Mouse (Mus musculus) telencephalon, adult 2 months (tissue): Measurements from ENCODE around the gene Nhlrc1.

Experiments used
- DNase-seq: peaks from one replicate; pipeline ENCODE4 v3.0.0-alpha.2; 2011; ENCODE audit warnings: low read depth, low spot score

Gene Nhlrc1

DNA sequence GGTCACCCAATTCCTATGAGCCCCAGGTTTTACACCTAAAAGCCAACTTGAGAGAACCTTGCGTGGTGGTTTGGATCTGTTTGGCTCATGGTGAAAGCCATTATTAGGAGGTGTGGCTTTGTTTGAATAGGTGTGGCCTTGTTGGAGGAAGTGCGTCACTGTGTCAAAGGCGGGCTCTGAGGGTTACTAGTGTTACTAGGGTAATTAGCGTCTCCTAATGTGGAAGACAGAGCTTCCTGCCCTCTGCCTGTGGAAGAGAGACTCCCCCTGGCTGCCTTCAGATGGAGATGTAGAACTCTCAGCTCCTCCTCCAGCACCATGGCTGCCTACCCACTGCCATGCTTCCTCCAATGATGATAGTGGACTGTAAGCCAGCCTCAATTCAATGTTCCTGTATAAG lies 13.1 kb downstream of the Nhlrc1 start:
- no peak for DNase-seq

DNA sequence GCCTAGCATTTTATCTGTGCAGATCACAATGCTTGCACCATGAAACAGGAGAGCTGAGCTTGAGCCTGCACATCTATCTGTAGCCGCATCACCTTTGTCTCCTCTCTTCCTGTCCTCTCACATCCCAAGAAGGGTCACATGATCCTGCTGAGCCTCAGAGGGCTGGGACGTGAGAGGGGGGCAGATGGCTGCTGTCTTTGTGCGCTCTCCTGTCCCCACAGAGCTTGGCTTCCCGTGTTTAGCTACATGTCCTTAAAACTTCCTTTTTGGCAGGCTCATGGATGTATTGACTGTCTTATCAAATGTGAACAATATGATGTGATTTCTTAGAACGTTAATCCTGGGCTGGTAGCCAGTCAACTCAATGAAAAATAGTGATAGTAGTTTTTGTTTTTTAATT lies 15.2 kb downstream of the Nhlrc1 start:
- DNase-seq: no peak

DNA sequence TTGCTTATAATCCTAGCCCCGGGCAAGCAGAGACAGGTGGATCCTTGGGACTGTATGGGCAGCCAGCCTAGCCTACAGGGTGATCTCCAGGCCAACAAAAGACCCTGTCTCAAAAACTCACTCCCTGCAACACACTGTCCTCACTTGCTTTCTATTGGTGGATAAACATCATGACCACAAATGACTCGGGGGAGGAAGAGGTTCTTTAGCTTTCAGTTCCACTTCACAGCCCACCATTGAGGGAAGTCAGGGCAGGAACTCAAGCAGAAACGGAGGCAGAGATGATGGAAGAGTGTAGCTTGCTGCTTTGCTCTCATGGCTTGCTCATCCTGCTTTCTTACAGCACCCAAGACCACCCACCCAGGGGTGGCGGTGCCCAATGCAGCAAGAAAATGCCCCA lies 17.3 kb downstream of the Nhlrc1 start:
- DNase-seq: no peak

DNA sequence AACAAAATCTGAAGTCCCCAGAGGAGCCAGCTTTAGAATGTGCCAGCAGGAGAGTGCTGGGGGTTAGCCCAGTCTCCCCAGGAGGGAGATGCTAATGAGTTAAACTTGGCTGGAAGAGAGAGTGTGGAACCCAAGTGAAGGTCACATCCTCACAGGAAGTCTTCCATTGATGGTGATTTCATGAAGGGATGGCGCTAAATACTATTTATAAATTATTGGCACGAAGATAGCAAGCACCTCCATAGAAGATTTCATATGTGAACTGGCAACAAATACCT lies 21.4 kb downstream of the Nhlrc1 start:
- DNase-seq: no peak

DNA sequence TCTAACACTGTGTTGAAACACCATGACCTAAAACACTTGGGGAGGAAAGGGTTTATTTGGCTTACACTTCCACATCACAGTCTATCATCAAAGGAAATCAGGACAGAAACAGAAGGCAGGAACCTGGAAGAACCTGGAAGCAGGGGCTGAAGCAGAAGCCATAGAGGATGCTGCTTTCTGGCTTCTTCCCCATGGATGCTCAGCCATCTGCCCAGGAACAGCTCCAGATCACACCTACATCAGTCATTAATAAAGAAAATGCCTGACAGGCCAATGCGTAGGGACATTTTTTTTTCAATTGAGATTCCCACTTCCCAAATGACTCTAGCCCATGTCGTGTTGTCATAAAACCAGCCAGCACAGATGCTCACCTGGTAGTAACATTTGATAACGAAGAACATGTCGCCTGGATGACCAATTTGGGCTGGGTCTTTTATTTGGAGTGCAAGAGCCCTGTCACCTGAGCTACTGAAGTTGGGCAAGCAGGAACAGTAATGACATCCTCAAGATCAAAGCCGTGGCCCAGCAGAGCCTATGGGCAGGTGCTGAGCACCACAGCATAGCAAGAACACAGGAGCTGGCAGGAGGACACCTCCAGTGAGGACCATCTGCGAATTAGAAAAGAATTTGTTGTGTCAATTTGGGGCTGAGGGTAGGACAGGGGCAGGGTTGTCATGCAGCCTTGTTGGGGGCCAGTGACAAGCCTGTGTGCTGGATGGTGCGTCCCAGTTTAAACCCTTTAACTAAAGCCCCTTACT lies 22.0 kb downstream of the Nhlrc1 start:
- DNase-seq: no peak

DNA sequence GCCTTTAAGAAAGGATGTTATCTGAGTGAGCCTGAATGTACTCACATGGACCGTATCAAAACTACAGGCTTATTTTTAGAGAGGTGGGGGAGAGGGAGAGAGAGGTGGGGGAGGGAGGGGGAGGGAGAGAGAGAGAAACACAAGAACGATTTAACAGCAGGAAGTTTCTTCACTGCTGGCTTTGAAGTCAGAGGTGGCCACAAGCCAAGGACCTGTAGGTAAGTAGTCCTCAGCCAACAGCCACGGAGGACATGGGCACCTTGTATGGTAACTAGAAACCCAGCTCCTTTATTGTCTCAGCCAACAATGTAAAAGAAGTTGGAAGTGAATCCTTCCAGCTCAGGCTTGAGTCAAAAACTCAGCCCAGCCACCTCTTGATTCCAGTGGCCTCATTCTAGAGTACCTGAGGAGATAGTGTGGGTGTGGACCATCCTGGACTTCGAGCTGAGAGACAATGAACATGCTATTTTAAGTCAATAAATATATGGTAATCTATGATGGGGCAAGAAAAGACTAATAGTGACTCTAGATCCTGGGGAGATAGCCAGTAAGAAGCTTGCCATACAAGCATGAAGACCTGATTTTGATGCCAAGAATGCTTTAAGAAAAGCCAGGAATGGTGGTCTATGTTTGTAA lies 24.2 kb downstream of the Nhlrc1 start:
- DNase-seq: no peak

DNA sequence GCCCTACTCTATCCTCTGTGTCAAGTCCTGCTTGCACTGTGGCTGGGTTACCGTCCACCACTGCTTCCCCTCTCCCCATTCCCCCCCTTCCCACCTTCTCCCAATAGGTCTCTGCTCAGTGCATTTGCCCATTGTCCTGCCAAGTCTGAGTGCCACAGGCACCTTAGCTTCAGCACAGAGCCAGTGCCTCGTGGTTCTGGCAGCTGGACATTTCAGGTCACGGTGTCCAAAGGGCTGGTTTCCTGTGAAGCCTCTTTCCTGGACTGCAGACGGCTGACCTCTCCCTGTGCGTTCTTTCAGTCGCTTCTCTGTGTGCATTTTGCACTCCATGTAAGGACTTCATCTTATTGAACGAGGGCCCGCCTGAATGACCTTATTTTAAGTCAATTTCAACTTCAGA lies 26.7 kb downstream of the Nhlrc1 start:
- no peak for DNase-seq

DNA sequence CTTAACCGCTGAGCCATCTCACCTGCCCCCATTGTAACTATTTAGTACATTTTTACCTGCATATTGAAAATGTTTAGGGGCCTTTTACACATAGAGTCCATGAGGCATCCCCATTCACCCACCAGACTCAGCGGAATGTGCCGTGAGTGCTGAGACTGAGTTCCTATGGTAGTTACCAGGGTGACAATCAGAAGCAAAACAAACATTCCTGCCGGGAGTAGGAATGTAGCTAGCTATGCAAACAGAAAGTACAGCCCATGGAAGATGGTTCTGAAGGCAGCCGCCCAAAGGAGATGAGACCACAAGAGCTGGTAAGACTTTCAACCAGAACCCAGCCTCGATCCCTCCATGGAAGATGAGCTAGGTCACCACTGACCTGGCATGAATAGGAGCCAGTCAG lies 28.4 kb downstream of the Nhlrc1 start:
- DNase-seq: no peak

DNA sequence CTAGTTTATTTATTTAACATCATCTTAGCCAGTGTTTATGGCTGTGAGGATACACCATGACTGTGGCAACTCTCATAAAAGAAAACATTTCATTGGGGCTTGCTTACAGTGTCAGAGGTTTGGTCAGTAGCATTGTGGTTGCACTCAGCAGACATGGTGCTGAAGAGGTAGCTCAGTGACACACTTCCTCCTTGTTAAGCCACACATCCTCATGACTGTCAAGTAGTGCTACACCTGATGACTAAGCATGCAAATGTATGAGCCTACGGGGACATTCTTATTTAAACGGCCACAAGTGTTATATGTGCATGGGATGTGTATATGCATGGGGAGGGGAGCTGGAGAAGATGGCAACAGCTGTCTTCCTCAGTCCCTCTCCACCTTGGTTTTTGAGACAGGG lies 30.8 kb downstream of the Nhlrc1 start:
- DNase-seq: no peak

DNA sequence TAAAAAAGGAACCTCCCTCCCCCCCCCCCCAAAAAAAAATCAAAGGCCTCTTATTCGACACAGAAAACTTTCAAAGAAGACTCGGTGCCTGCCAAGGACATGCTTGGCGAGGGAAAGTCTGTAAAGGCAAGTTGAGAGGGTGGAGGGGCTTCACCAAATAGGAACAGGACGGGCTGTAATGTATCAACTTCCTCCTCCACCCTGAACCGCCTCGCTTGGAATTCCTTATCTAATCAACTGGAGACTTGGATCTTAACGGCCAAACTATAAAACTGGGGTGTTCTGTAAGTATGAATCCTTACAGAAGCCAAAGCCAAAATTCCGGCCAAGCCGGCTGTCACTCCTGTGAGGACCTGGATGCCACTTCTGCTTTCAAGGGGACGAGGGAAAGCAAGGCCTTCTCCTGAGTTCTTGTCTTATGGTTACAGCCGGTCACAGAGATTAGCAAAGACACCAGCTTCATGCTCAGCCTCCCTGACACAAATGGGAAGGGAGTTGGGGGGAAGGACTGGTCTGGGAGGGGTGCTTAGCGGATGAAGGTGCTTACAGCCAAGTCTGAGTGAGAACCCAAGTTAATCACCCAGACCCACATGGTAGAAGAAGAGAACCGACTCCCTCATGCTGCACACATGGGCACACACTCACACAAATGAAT lies 34.7 kb downstream of the Nhlrc1 start:
- DNase-seq: no peak

DNA sequence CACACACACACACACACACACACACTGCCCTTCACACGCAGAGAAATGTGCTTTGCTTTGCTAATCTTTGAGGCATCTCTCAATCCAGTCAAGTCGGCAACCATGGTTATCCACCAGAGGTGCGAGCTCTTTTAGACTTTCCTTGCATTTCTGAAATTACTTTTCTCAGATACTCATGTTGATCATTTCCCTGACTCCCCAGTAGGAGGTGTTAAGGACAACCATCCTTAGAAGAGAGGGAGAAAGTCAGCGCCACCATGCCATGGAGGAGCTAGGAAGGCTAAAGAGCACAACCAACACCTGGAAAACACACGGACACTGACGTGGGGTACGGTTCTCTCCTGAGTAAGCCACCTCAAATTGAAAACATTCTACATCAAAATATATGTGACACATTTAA lies 38.1 kb downstream of the Nhlrc1 start:
- DNase-seq: no peak

DNA sequence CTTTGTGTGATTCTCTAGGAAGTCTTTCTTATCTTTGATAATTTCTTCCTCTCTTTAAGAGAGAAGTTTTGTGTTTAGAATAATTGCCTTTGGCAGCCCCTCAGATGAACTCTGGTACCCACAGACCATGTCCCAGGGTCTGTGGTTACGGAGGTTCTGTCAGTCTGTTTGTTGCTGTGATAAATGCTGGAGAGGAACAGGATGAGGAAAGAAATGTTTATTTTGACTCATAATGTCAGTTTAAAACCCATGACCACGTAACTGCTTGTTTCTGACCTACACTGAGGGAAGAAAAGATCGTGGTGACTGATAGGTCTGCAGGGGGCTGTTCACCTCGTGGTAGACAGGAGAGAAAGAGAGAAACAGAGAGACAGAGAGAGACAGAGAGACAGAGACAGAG lies 38.7 kb downstream of the Nhlrc1 start:
- DNase-seq: no peak

DNA sequence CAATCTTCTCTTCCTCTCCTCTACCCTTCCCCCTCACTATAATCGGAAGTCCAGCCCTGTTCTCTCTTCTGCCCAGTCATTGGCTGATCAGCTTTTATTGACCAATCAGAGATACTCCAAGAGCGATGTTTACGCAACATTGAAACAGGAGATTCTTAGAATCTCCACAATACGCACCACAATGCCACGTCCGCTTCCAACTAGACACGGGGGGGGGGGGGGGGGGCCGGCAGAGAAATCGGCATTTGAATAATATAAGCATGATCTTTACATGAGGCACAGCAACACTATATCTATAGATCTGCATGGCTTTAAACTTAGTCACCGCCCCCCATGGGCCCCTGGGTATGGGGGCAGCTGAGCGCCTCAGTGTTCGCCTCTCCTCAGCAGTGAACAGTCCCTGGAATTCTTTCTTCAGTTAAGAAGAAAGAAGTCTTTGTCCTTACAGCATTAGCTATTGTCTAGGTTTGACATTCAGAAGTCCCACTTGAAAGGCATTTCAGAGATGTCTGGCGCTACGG lies 39.6 kb downstream of the Nhlrc1 start:
- DNase-seq: peak; percentile 29

DNA sequence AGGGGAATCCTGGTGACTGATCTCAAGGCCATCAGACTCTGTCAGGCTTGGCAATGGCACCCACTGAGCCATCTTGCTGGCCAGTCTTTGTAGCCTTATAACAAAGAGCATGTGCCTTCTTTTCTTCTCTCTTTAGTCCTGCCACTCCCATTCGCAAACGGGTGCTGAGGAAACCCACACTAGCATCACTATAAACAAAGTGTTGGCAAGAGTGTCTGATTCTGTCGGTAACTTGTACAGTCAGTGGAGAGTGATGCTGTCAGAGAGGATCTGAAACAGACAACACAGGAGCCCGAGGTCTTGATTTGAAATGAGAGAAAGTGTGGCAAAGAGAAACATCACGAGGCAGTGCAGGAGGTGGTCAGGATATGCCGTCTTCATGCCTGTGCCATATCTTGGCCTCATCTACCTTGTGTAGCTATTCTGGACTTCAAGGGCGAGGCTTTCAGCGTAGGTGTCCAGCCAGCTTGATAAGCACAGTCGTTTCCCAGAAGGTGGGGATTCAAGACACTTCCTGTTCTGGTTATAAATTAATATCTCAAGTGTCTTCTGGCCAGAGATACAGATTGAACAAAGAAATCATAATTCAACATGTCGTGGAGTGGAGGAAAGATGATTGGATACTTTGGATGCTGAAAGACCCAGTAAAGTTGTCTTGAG lies 44.2 kb downstream of the Nhlrc1 start:
- DNase-seq: no peak

DNA sequence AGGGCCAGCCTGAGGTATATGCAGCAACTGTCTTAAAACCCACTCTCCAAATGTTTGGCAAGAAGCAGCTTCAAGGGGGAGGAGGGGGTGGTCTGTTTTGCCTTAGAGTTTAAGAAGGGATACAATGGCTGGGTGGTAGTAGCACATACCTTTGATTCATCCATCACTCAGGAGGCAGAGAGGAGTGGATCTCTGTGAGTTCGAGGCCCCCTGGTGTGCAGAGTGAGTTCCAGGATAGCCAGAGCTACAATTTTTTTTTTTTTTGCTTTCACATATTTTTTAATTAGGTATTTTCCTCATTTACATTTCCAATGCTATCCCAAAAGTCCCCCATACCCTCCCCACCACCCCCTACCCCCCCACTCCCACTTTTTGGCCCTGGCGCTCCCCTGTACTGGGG lies 46.0 kb downstream of the Nhlrc1 start:
- no peak for DNase-seq

DNA sequence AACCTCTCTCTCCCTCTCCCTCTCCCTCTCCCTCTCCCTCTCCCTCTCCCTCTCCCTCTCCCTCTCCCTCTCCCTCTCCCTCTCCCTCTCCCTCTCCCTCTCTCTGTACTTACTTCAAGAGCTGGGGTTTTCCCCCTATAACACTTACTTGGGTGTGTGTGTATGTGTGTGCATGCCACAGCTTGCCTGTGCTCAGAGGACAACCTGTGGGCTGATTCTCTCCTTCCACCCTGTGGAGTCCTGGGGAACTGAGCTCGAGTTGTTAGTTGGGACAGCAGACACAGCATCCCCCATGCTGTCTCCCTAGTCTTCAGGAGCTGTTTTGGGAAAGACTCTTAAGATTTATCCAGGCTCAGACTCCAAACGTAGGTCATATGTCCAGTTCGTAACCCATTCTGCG lies 47.3 kb downstream of the Nhlrc1 start:
- no peak for DNase-seq
